Mouse (Mus musculus): Measurements from ENCODE around the gene Spty2d1. TPM values are rescaled to one million over a fixed set of nuclear protein-coding genes. Genes with fewer than 3 reads are reported as not detected.

Spty2d1 gene
- polyA plus RNA-seq, 1 experiment from 2014 or later = 18.0 TPM

- ATAC-seq (ENCODE audit: insufficient number of reproducible peaks, insufficient read depth, low FRiP score, low read depth) = no peak
- H3K9me3 ChIP-seq (ENCODE audit: control insufficient read depth, low read depth, low read length) = no peaks in the 10 kb centered on the region
- no peak overlapping the region for H3K27ac ChIP-seq (ENCODE audit: low read length)
- H3K27me3 ChIP-seq (ENCODE audit: control insufficient read depth, insufficient read depth, low read length) = no peaks in the 10 kb centered on the region
- H3K9ac ChIP-seq (replicated peaks; ENCODE audit: low read depth, low read length) = no peak overlapping the region
- WGBS = 68% methylated on average over 3 of the region's 3 CpGs
- H3K4me3 ChIP-seq (ENCODE audit: low read depth, low read length) = no peak overlapping the region
- no peaks in the 10 kb centered on the region for H3K36me3 ChIP-seq (ENCODE audit: control insufficient read depth, insufficient read depth, low read length)
- H3K4me2 ChIP-seq (replicated peaks; ENCODE audit: low read depth, low read length) = no peak overlapping the region
- H3K4me1 ChIP-seq (ENCODE audit: control insufficient read depth, insufficient read depth, low read length) = peaks cover 12% of the 10 kb centered on the region; the same call in 1 of the 2 replicates
Observed at GRCm38 (mm10) chr7:47016602-47017001, 8.4 kb upstream of the Spty2d1 start.

DNA sequence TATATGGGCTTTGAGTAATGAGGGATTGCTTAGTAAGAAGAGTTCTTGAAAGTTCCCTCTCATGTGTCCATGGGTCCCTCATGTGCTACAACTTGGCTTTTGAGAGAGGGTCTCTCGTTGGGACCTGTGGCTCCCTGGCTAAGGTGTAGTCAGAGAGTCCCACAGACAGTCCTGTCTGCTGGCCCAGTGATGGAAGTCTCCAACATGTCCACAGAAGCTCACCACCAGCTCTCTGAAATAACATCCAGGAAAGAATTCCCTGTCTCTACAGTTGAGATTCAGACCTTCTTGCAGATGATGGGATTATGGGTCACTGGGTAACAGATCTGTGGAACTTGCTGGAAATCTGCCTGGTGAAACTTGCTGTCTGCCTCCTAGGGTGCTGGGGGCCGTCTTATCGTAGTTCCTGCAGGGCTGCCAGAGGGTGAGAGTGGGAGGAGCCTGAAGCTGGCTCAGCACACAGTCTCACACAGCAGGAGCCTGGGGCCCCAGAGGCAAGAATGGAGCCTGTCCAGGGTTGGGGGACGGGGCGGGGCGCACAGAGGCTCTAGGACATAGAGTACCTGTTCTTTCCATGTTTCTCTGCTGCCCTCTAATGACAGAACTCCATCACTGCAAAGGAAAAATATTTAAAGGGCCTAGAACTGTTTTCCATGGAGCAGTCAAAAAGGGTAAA lies 7.3 kb upstream of the Spty2d1 start:
- no peak overlapping the region for H3K4me3 ChIP-seq (ENCODE audit: low read depth, low read length)
- H3K9ac ChIP-seq (replicated peaks; ENCODE audit: low read depth, low read length) = no peak overlapping the region
- peak; percentile 99 for ATAC-seq (ENCODE audit: insufficient number of reproducible peaks, insufficient read depth, low FRiP score, low read depth)
- peak overlapping the region; percentile 18; the same call in 1 of the 2 replicates for H3K4me2 ChIP-seq (replicated peaks; ENCODE audit: low read depth, low read length)
- H3K27ac ChIP-seq (ENCODE audit: low read length) = peak overlapping the region; percentile 40; the same call in 1 of the 2 replicates
- WGBS = 10% methylated on average over 6 of the region's 6 CpGs
- H3K9me3 ChIP-seq (ENCODE audit: control insufficient read depth, low read depth, low read length) = no peaks in the 10 kb centered on the region
- H3K27me3 ChIP-seq (ENCODE audit: control insufficient read depth, insufficient read depth, low read length) = no peaks in the 10 kb centered on the region
- no peaks in the 10 kb centered on the region for H3K36me3 ChIP-seq (ENCODE audit: control insufficient read depth, insufficient read depth, low read length)
- H3K4me1 ChIP-seq (ENCODE audit: control insufficient read depth, insufficient read depth, low read length) = peaks cover 10% of the 10 kb centered on the region; the same call in 1 of the 2 replicates

DNA sequence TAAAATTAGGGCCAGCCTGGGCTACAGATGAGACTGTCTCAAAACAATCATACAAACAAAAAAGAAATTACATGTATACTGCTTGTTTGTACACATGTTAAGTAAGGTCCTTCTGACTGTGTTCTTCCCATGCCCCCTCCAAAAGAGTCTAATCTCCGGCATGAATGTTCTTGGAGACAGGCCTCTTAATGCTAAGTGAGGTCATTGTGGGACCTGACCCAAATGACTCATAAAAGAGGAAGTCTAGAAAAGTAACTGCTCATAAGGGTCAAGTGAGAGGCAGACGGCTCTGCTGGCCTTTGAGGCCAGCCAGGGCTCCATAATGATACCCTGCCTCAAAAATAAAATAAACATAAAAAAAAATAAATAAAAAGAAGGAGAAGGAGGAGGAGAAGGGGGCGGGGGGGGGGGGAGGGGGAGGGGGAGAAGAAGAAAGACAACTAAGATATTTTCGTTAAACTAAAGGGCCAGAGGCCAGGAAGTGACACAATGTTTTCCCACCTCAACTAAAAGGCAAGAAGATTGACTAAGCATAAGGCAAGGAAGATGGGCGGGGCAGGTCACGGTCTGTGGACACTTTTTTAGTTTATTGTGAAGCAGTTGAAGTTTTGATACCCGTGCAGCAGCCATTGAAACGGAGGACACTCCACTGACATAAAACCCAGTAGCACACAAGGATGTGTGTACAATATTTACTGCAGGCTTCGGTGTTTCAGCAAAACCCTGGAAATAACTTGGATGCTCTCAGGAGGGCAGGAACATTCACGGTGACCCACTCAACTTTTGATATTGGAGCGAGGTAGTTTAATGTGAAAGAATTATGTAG lies 6.6 kb upstream of the Spty2d1 start:
- no peak for ATAC-seq (ENCODE audit: insufficient number of reproducible peaks, insufficient read depth, low FRiP score, low read depth)
- no peaks in the 10 kb centered on the region for H3K9me3 ChIP-seq (ENCODE audit: control insufficient read depth, low read depth, low read length)
- peak overlapping the region; percentile 40; the same call in 1 of the 2 replicates for H3K27ac ChIP-seq (ENCODE audit: low read length)
- 59% methylated on average over 10 of the region's 11 CpGs for WGBS
- H3K4me1 ChIP-seq (ENCODE audit: control insufficient read depth, insufficient read depth, low read length) = peaks cover 10% of the 10 kb centered on the region
- no peaks in the 10 kb centered on the region for H3K36me3 ChIP-seq (ENCODE audit: control insufficient read depth, insufficient read depth, low read length)
- H3K4me3 ChIP-seq (ENCODE audit: low read depth, low read length) = no peak overlapping the region
- H3K4me2 ChIP-seq (replicated peaks; ENCODE audit: low read depth, low read length) = no peak overlapping the region
- H3K27me3 ChIP-seq (ENCODE audit: control insufficient read depth, insufficient read depth, low read length) = no peaks in the 10 kb centered on the region
- H3K9ac ChIP-seq (replicated peaks; ENCODE audit: low read depth, low read length) = no peak overlapping the region

- WGBS = 36% methylated on average over 9 of the region's 9 CpGs
- ATAC-seq (ENCODE audit: insufficient number of reproducible peaks, insufficient read depth, low FRiP score, low read depth) = no peak
- H3K4me2 ChIP-seq (replicated peaks; ENCODE audit: low read depth, low read length) = no peak overlapping the region
Observed at GRCm38 (mm10) chr7:47013131-47013767, 5.0 kb upstream of the Spty2d1 start.

DNA sequence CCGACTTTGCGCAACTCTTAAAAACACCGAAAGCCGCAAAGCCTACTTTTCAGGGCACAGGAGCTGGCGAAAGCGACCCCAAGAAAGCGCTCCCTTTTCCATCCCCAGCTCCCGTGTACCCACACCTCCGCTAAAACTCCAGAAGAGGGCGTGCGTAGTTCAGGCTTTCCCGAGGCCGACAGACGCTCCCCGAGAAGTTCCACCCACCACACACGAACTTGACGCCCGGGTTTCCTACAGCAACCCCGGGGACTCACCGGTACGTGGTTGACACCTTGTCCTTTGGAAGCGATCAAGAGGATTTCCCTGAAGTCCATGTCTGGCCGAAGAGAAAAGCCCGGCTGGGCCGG lies 418 bp downstream of the Spty2d1 start:
- H3K4me3 ChIP-seq (ENCODE audit: low read depth, low read length) = peak overlapping the region; percentile 77
- peak overlapping the region; percentile 85 for H3K4me2 ChIP-seq (replicated peaks; ENCODE audit: low read depth, low read length)
- 0% methylated on average over 25 of the region's 25 CpGs for WGBS
- peak; percentile 50 for ATAC-seq (ENCODE audit: insufficient number of reproducible peaks, insufficient read depth, low FRiP score, low read depth)
- peaks cover 20% of the 10 kb centered on the region for H3K4me1 ChIP-seq (ENCODE audit: control insufficient read depth, insufficient read depth, low read length)
- peak overlapping the region; percentile 84 for H3K27ac ChIP-seq (ENCODE audit: low read length)
- peak overlapping the region; percentile 62 for H3K9ac ChIP-seq (replicated peaks; ENCODE audit: low read depth, low read length)
- H3K36me3 ChIP-seq (ENCODE audit: control insufficient read depth, insufficient read depth, low read length) = no peaks in the 10 kb centered on the region
- no peaks in the 10 kb centered on the region for H3K27me3 ChIP-seq (ENCODE audit: control insufficient read depth, insufficient read depth, low read length)
- H3K9me3 ChIP-seq (ENCODE audit: control insufficient read depth, low read depth, low read length) = no peaks in the 10 kb centered on the region

More at GRCm38 (mm10) chr7:47013131-47013767, 5.0 kb upstream of the Spty2d1 start:
- no peak overlapping the region for H3K4me3 ChIP-seq (ENCODE audit: low read depth, low read length)
- H3K9ac ChIP-seq (replicated peaks; ENCODE audit: low read depth, low read length) = no peak overlapping the region
- no peak overlapping the region for H3K27ac ChIP-seq (ENCODE audit: low read length)
- H3K27me3 ChIP-seq (ENCODE audit: control insufficient read depth, insufficient read depth, low read length) = no peaks in the 10 kb centered on the region
- H3K9me3 ChIP-seq (ENCODE audit: control insufficient read depth, low read depth, low read length) = no peaks in the 10 kb centered on the region
- peaks cover 16% of the 10 kb centered on the region for H3K4me1 ChIP-seq (ENCODE audit: control insufficient read depth, insufficient read depth, low read length)
- H3K36me3 ChIP-seq (ENCODE audit: control insufficient read depth, insufficient read depth, low read length) = no peaks in the 10 kb centered on the region

DNA sequence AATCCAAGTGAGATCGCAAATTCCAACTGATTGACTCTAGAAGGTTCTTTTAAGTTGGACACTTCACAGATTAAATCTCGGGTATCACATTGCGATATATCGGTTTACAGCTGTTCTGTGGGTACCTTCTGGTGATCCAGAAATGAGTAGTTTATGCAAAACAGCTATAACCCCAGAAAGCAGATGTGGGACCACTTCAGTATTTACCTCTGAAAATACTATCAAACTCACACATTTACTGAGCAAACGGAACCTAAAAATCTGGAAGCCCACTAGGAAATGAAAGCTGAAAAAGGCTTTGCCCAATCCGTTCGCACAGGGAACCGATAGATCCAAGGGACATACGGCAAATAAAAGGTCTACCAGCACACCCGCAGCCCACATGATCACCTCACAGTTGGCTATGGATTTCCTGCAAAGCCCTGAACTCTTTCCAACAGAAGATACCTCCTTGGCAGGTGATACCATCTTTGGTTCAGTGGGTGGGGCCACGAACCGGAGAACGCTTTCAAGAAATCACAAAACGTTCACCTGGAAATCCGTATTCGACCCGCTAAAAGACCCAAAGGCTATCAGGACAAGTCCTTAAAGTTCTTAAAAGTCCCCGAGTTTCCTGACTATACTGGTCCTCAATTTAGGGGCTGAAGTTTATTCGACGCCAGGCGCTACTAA lies 966 bp downstream of the Spty2d1 start:
- H3K36me3 ChIP-seq (ENCODE audit: control insufficient read depth, insufficient read depth, low read length) = no peaks in the 10 kb centered on the region
- WGBS = 14% methylated on average over 21 of the region's 21 CpGs
- H3K9me3 ChIP-seq (ENCODE audit: control insufficient read depth, low read depth, low read length) = no peaks in the 10 kb centered on the region
- peaks cover 24% of the 10 kb centered on the region for H3K4me1 ChIP-seq (ENCODE audit: control insufficient read depth, insufficient read depth, low read length)
- H3K27ac ChIP-seq (ENCODE audit: low read length) = peak overlapping the region; percentile 84; the same call in 1 of the 2 replicates
- H3K4me2 ChIP-seq (replicated peaks; ENCODE audit: low read depth, low read length) = peak overlapping the region; percentile 85
- peak overlapping the region; percentile 62 for H3K9ac ChIP-seq (replicated peaks; ENCODE audit: low read depth, low read length)
- peak overlapping the region; percentile 77 for H3K4me3 ChIP-seq (ENCODE audit: low read depth, low read length)
- no peaks in the 10 kb centered on the region for H3K27me3 ChIP-seq (ENCODE audit: control insufficient read depth, insufficient read depth, low read length)
- no peak for ATAC-seq (ENCODE audit: insufficient number of reproducible peaks, insufficient read depth, low FRiP score, low read depth)

DNA sequence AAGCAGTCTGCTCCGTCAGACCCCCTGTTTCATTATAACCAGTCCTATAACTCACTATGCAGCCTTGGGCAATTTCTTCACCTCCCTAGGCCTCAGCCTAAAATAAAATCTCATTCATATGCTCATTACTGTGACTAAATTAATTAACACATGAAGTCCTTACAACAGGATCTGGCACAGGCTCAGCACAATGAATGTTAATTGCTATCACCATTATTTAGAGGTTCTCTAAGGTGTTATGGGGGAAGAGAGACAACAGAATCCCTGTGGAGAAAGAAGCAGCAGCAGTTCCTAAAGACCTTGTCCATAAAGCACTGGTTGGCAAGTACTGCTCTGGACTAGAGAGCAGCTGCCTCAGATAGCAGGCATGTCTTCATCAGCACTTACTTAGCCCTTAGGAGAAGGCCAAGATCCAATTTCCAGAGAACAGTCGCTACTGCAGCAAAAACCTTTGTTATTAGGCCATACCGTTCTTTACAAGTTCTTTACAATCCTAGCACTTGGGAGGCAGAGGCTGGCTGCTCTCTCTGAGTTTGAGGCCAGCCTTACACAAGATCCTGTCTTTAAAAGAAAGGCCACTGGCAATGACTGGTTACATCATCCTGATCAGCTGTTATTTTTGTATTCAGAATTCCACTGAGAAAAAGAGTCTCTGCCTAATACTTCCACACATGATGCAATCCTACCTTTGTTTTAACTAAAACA lies 4.6 kb downstream of the Spty2d1 start:
- ATAC-seq (ENCODE audit: insufficient number of reproducible peaks, insufficient read depth, low FRiP score, low read depth) = no peak
- H3K9ac ChIP-seq (replicated peaks; ENCODE audit: low read depth, low read length) = no peak overlapping the region
- no peak overlapping the region for H3K27ac ChIP-seq (ENCODE audit: low read length)
- H3K27me3 ChIP-seq (ENCODE audit: control insufficient read depth, insufficient read depth, low read length) = no peaks in the 10 kb centered on the region
- peaks cover 7% of the 10 kb centered on the region; the same call in 1 of the 2 replicates for H3K36me3 ChIP-seq (ENCODE audit: control insufficient read depth, insufficient read depth, low read length)
- 57% methylated on average over 3 of the region's 3 CpGs for WGBS
- peaks cover 38% of the 10 kb centered on the region for H3K4me1 ChIP-seq (ENCODE audit: control insufficient read depth, insufficient read depth, low read length)
- no peak overlapping the region for H3K4me2 ChIP-seq (replicated peaks; ENCODE audit: low read depth, low read length)
- no peak overlapping the region for H3K4me3 ChIP-seq (ENCODE audit: low read depth, low read length)
- H3K9me3 ChIP-seq (ENCODE audit: control insufficient read depth, low read depth, low read length) = no peaks in the 10 kb centered on the region

All from stomach, embryonic 14.5 days (tissue).